Mouse (Mus musculus) MEL (cell line): ENCODE measurements around the gene 1700013F07Rik. TPM values are rescaled to one million over a fixed set of nuclear protein-coding genes. Genes with fewer than 3 reads are reported as not detected.
A peak's percentile ranks its signal among the peaks of the same experiment; 100 is the strongest.

Experiments
- DNase-seq: peaks from one replicate; pipeline ENCODE4 v3.0.0; 2011; ENCODE audit warnings: low read depth, low spot score
- H3K27ac ChIP-seq: 2 replicates; pipeline ENCODE4 v1.5.1; 2012; ENCODE audit warnings: low read depth, mild to moderate bottlenecking, control low read depth, low read length, moderate library complexity; ENCODE audit not compliant: control insufficient read depth
- H3K27me3 ChIP-seq, 2 experiments: fragments of 150-350 bp in 1 of 2; sonication (generic) in 1 of 2; 2 replicates each; pipeline ENCODE4 v1.6.1; 2012; ENCODE audit warnings: low read length in 2 of 2, mild to moderate bottlenecking in 2 of 2, improper control_type of control experiment in 1 of 2, moderate library complexity in 1 of 2; ENCODE audit not compliant: insufficient read depth in 2 of 2, control insufficient read depth in 1 of 2
- H3K36me3 ChIP-seq, 2 experiments: 2 replicates each; pipeline ENCODE4 v1.6.1; 2012 to 2014; ENCODE audit warnings: low read length in 2 of 2, improper control_type of control experiment in 1 of 2, inconsistent platforms in 1 of 2, mild to moderate bottlenecking in 1 of 2; ENCODE audit not compliant: insufficient read depth in 2 of 2, control insufficient read depth in 1 of 2
- H3K4me1 ChIP-seq, 2 experiments: fragments of 150-350 bp in 1 of 2; sonication (generic) in 1 of 2; 2 replicates each; pipeline ENCODE4 v1.6.1; 2012; ENCODE audit warnings: low read length in 2 of 2, improper control_type of control experiment in 1 of 2, mild to moderate bottlenecking in 1 of 2; ENCODE audit not compliant: insufficient read depth in 2 of 2, control insufficient read depth in 1 of 2
- H3K4me3 ChIP-seq, 2 experiments: fragments of 150-350 bp in 1 of 2; sonication (generic) in 1 of 2; 2 replicates each; pipeline ENCODE4 v1.5.1; 2012; ENCODE audit warnings: low read depth in 2 of 2, low read length in 2 of 2, mild to moderate bottlenecking in 2 of 2, moderate library complexity in 2 of 2, control low read depth in 1 of 2, improper control_type of control experiment in 1 of 2; ENCODE audit not compliant: control insufficient read depth in 1 of 2, insufficient read depth in 1 of 2
- H3K79me2 ChIP-seq: 2 replicates; pipeline ENCODE4 v1.6.1; 2012; ENCODE audit warnings: mild to moderate bottlenecking, low read length, moderate library complexity; ENCODE audit not compliant: control insufficient read depth, poor library complexity, insufficient read depth
- H3K9ac ChIP-seq: 2 replicates; pipeline ENCODE4 v1.6.1; 2012; ENCODE audit warnings: low read depth, mild to moderate bottlenecking, control low read depth, low read length, moderate library complexity; ENCODE audit not compliant: control insufficient read depth, poor library complexity, severe bottlenecking
- H3K9me3 ChIP-seq: fragments of 150-350 bp; sonication (generic); replicated peaks from 2 replicates; pipeline ENCODE4 v1.6.1; 2012; ENCODE audit warnings: mild to moderate bottlenecking, low read length, improper control_type of control experiment, moderate library complexity; ENCODE audit not compliant: insufficient read depth
- BHLHE40 ChIP-seq: IDR thresholded peaks from 2 replicates; pipeline ENCODE4 v1.6.1; 2012; ENCODE audit warnings: low read depth, mild to moderate bottlenecking, inconsistent platforms, low read length, improper control_type of control experiment, borderline replicate concordance
- CHD1 ChIP-seq: IDR thresholded peaks from 2 replicates; pipeline ENCODE4 v1.6.1; 2012; ENCODE audit warnings: low read depth, mild to moderate bottlenecking, inconsistent platforms, low read length, improper control_type of control experiment
- CHD2 ChIP-seq: IDR thresholded peaks from 2 replicates; pipeline ENCODE4 v1.6.1; 2011; ENCODE audit warnings: low read length, improper control_type of control experiment
- CTCF ChIP-seq, 3 experiments: IDR thresholded peaks in 2 of 3; conservative IDR thresholded peaks in 1 of 3; 2 replicates each; pipeline ENCODE4 v1.5.1; 2011 to 2012; ENCODE audit warnings: low read length in 3 of 3, low read depth in 2 of 3, mild to moderate bottlenecking in 2 of 3, improper control_type of control experiment in 1 of 3, inconsistent platforms in 1 of 3, mixed read lengths in 1 of 3, moderate library complexity in 1 of 3; ENCODE audit not compliant: control insufficient read depth in 1 of 3, insufficient read depth in 1 of 3, poor library complexity in 1 of 3, severe bottlenecking in 1 of 3
- E2F4 ChIP-seq: IDR thresholded peaks from 2 replicates; pipeline ENCODE4 v1.6.1; 2011; ENCODE audit warnings: low read depth, low read length, improper control_type of control experiment, borderline replicate concordance
- ELF1 ChIP-seq: IDR thresholded peaks from 2 replicates; pipeline ENCODE4 v1.6.1; 2014; ENCODE audit warnings: low read depth, mild to moderate bottlenecking, inconsistent platforms, low read length, improper control_type of control experiment, moderate library complexity
- EP300 ChIP-seq, 2 experiments: IDR thresholded peaks; 2 replicates each; pipeline ENCODE4 v1.6.1; 2011; ENCODE audit warnings: improper control_type of control experiment in 2 of 2, low read length in 2 of 2, low read depth in 1 of 2, mild to moderate bottlenecking in 1 of 2
- ETS1 ChIP-seq: IDR thresholded peaks from 2 replicates; pipeline ENCODE4 v1.6.1; 2012; ENCODE audit warnings: low read depth, mild to moderate bottlenecking, inconsistent platforms, low read length, improper control_type of control experiment, moderate library complexity
- GATA1 ChIP-seq: IDR thresholded peaks from 2 replicates; pipeline ENCODE4 v1.6.1; 2011; ENCODE audit warnings: low read depth, low read length, improper control_type of control experiment
- HCFC1 ChIP-seq: IDR thresholded peaks from 2 replicates; pipeline ENCODE4 v1.6.1; 2012; ENCODE audit warnings: low read depth, mild to moderate bottlenecking, inconsistent platforms, low read length, improper control_type of control experiment, moderate library complexity
- JUND ChIP-seq: IDR thresholded peaks from 2 replicates; pipeline ENCODE4 v1.6.1; 2011; ENCODE audit warnings: low read depth, mild to moderate bottlenecking, improper control_type of control experiment, low read length
- MAFK ChIP-seq: IDR thresholded peaks from 2 replicates; pipeline ENCODE4 v1.6.1; 2011; ENCODE audit warnings: low read depth, mild to moderate bottlenecking, low read length, improper control_type of control experiment, borderline replicate concordance
- NELFE ChIP-seq: IDR thresholded peaks from 2 replicates; pipeline ENCODE4 v1.6.1; 2011; ENCODE audit warnings: low read depth, low read length, improper control_type of control experiment
- NRF1 ChIP-seq: IDR thresholded peaks from 2 replicates; pipeline ENCODE4 v1.6.1; 2014; ENCODE audit warnings: low read depth, mild to moderate bottlenecking, inconsistent platforms, low read length, improper control_type of control experiment, moderate library complexity; ENCODE audit not compliant: poor library complexity, insufficient read depth, severe bottlenecking
- POLR2A ChIP-seq, 2 experiments: IDR thresholded peaks; 2 replicates each; pipeline ENCODE4 v1.6.1; 2011 to 2012; ENCODE audit warnings: low read length in 2 of 2, mild to moderate bottlenecking in 2 of 2, control low read depth in 1 of 2, improper control_type of control experiment in 1 of 2, low read depth in 1 of 2, moderate library complexity in 1 of 2; ENCODE audit not compliant: control insufficient read depth in 1 of 2, insufficient read depth in 1 of 2, poor library complexity in 1 of 2
- POLR2AphosphoS2 ChIP-seq: IDR thresholded peaks from 2 replicates; pipeline ENCODE4 v1.6.1; 2011; ENCODE audit warnings: low read length, improper control_type of control experiment
- RAD21 ChIP-seq: IDR thresholded peaks from 2 replicates; pipeline ENCODE4 v1.6.1; 2011; ENCODE audit warnings: mild to moderate bottlenecking, low read depth, low read length, improper control_type of control experiment
- RCOR1 ChIP-seq: IDR thresholded peaks from 2 replicates; pipeline ENCODE4 v1.6.1; 2012; ENCODE audit warnings: low read depth, mild to moderate bottlenecking, inconsistent platforms, low read length, improper control_type of control experiment
- SIN3A ChIP-seq: IDR thresholded peaks from 2 replicates; pipeline ENCODE4 v1.6.1; 2012; ENCODE audit warnings: low read length, improper control_type of control experiment, inconsistent platforms
- SMC3 ChIP-seq: IDR thresholded peaks from 2 replicates; pipeline ENCODE4 v1.6.1; 2011; ENCODE audit warnings: low read depth, low read length, improper control_type of control experiment
- TBP ChIP-seq: IDR thresholded peaks from 2 replicates; pipeline ENCODE4 v1.8.0; 2011; ENCODE audit warnings: low read depth, low read length, improper control_type of control experiment
- TCF12 ChIP-seq: IDR thresholded peaks from 2 replicates; pipeline ENCODE4 v1.6.1; 2014; ENCODE audit warnings: low read depth, mild to moderate bottlenecking, inconsistent platforms, low read length, improper control_type of control experiment, moderate library complexity
- USF1 ChIP-seq: IDR thresholded peaks from 2 replicates; pipeline ENCODE4 v1.6.1; 2014; ENCODE audit warnings: low read depth, mild to moderate bottlenecking, inconsistent platforms, low read length, improper control_type of control experiment, moderate library complexity
- ZC3H11A ChIP-seq: IDR thresholded peaks from 2 replicates; pipeline ENCODE4 v1.6.1; 2012; ENCODE audit warnings: low read depth, mild to moderate bottlenecking, inconsistent platforms, low read length, improper control_type of control experiment
- ZMIZ1 ChIP-seq: IDR thresholded peaks from 2 replicates; pipeline ENCODE4 v1.6.1; 2012; ENCODE audit warnings: low read depth, mild to moderate bottlenecking, inconsistent platforms, low read length, improper control_type of control experiment, moderate library complexity
- ZNF384 ChIP-seq: IDR thresholded peaks from 2 replicates; pipeline ENCODE4 v1.6.1; 2012; ENCODE audit warnings: low read depth, mild to moderate bottlenecking, inconsistent platforms, low read length, improper control_type of control experiment
- polyA plus RNA-seq, 2 experiments: library from polyadenylated mRNA; stranded (reverse) in 1 of 2; unstranded in 1 of 2; fragments of >175 nt in 1 of 2; fragments of >200 nt in 1 of 2; gene quantifications; 2 replicates each; pipeline versions ENCODE4 v1.2.1 to v1.2.4; 2012; ENCODE audit warnings: low replicate concordance in 2 of 2, low read depth in 1 of 2; ENCODE audit not compliant: insufficient read length in 2 of 2, insufficient read depth in 1 of 2, missing spikeins in 1 of 2
- total RNA-seq: library from RNA; depleted of rRNA; stranded (reverse); fragments of 300-350 nt; gene quantifications from 2 replicates; pipeline ENCODE4 v1.2.3, GENCODE M21; 2012

Gene 1700013F07Rik
- total and polyA plus RNA-seq, 3 experiments: 0.17 TPM; not detected in 2

DNA sequence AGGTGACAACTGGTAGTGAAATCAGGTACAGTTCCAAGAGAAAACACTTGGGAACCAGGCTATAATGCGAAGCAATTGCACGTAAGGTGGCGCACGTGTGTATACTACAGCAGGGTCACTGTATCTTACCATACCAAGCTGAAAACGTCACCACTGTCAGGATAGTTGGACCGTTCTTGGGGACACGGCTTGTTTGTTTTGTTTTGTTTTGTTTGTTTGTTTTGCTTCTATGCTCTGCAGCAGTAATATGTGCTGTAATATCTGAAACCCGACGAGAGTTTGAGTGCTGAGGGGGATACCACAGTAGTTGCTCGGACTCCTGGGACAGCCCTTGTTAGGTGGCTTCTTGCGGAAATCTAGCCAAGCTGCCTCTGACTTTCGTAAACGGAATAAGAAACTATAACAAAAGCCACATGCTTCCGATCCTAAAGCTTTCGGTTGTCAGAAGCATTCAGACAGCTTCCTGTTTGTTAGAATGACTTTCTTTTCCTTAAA, 28.9 kb downstream of the 1700013F07Rik start (continued):
- TF ChIP-seq E2F4 (no peak), RAD21 (no peak; the same call in 1 of the 2 replicates)
- TF ChIP-seq, all 39 proteins: peak for 8

DNA sequence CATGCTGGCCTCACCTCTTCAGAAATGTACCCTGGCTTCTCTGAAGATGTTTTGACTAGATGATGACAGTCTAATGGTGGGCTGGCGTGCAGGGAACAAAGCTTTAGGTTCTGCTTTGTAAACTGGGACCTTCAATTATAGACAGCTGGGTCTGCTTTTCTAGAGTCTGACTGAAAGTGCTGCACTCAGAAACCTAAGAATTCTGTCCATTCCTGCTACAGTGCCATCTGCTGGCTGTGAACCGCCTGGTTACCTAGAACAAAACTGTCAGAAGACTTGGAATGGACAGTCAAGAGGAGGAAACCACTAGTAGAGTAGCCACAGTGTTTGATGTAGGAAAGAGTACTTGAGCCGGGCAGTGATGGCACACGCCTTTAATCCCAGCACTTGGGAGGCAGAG, 29.4 kb downstream of the 1700013F07Rik start:
- no peaks in the 10 kb centered on the region for H3K27me3 ChIP-seq
- peak; percentile 91 for DNase-seq
- peaks cover 4% of the 10 kb centered on the region in 2 experiments; a peak in 2 of 4 replicates for H3K4me1 ChIP-seq
- peaks cover 0 to 9% of the 10 kb centered on the region in 2 experiments; a peak in 2 of 4 replicates for H3K36me3 ChIP-seq
- TF ChIP-seq NRF1: no peak
- TF ChIP-seq EP300 (IDR thresholded peaks at IDR 0.05; ENCODE audit: low read depth in 1 of 2, low read length in 2 of 2): no peak; a peak in 1 of 4 replicates
- TF ChIP-seq POLR2AphosphoS2: no peak; the same call in 1 of the 2 replicates
- TF ChIP-seq NELFE: peak; percentile 48
- TF ChIP-seq JUND: 0 out of 2 replicates have a peak, but pooled peaks have one; percentile 59
- no peak for TF ChIP-seq CHD2
- 0 out of 2 replicates have a peak, but pooled peaks have one; percentile 30 for TF ChIP-seq TCF12
- peak; percentile 42 for TF ChIP-seq RAD21
- TF ChIP-seq SMC3: peak; percentile 79
- no peak for TF ChIP-seq MAFK
- TF ChIP-seq CHD1: 0 out of 2 replicates have a peak, but pooled peaks have one; percentile 76
- TF ChIP-seq GATA1: no peak
- 0 out of 2 replicates have a peak, but pooled peaks have one; percentile 10 for TF ChIP-seq USF1
- TF ChIP-seq ZC3H11A: peak; percentile 38; the same call in 1 of the 2 replicates
- TF ChIP-seq BHLHE40: 0 out of 2 replicates have a peak, but pooled peaks have one; percentile 4
- peak; percentile 65 to 89 (median 72) for TF ChIP-seq CTCF (IDR thresholded peaks at IDR 0.05 in 2 of 3, conservative IDR thresholded peaks at IDR 0.05 in 1 of 3; ENCODE audit: control insufficient read depth in 1 of 3, insufficient read depth in 1 of 3, low read depth in 2 of 3, low read length in 3 of 3, poor library complexity in 1 of 3, severe bottlenecking in 1 of 3)
- TF ChIP-seq SIN3A: peak; percentile 89
- TF ChIP-seq TBP: peak; percentile 61
- TF ChIP-seq POLR2A (IDR thresholded peaks at IDR 0.05; ENCODE audit: control insufficient read depth in 1 of 2, insufficient read depth in 1 of 2, low read depth in 1 of 2, low read length in 2 of 2, poor library complexity in 1 of 2): peak in 1 of 2 experiments; percentile 50; a peak in 2 of 4 replicates
- peak; percentile 53 for TF ChIP-seq HCFC1
- 0 out of 2 replicates have a peak, but pooled peaks have one; percentile 65 for TF ChIP-seq ZMIZ1
- TF ChIP-seq RCOR1: no peak
- peak; percentile 47; the same call in 1 of the 2 replicates for TF ChIP-seq ETS1
- peak; percentile 37; the same call in 1 of the 2 replicates for TF ChIP-seq ELF1
- peak; percentile 43; the same call in 1 of the 2 replicates for TF ChIP-seq ZNF384
- TF ChIP-seq, all 39 proteins: peak for 18
- Histone ChIP-seq H3K9ac (peak overlapping the region; percentile 79), H3K79me2 (peaks cover 6% of the 10 kb centered on the region), H3K27ac (peak overlapping the region; percentile 93), H3K9me3 (no peaks in the 10 kb centered on the region), H3K4me3 (peak overlapping the region; percentile 69 to 93)
